Mouse (Mus musculus): Measurements from ENCODE around the gene Iqcf1.

DNA sequence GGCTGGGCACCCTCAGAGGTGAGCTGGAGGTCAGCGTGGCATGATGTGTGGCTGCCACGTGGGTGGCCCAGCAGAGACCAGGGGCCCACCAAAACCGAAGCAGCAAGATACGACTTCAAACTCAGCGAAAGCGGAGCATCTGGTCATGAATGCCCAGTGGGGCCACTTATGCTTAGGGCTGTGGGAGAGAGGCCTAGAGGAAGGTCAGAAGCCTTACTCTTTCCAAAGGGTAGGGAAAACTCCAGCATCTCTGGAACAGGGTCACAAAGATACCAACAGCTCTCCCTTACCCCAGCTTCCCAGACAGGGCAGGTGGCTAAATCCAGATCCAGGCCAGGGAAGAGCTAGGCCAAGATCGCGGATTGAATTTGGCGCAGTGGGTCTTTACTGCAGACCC, 42.6 kb upstream of the Iqcf1 start:
- TF ChIP-seq EP300 (optimal IDR thresholded peaks at IDR 0.05) (no peak), CTCF (IDR thresholded peaks at IDR 0.05; ENCODE audit: low read depth) (no peak)
